Mouse (Mus musculus) kidney, adult 11 months (tissue): ENCODE results near the gene Limk2.

Experiments used
- DNase-seq: peaks from one replicate; pipeline ENCODE4 v3.0.0; 2022

Gene Limk2

DNA sequence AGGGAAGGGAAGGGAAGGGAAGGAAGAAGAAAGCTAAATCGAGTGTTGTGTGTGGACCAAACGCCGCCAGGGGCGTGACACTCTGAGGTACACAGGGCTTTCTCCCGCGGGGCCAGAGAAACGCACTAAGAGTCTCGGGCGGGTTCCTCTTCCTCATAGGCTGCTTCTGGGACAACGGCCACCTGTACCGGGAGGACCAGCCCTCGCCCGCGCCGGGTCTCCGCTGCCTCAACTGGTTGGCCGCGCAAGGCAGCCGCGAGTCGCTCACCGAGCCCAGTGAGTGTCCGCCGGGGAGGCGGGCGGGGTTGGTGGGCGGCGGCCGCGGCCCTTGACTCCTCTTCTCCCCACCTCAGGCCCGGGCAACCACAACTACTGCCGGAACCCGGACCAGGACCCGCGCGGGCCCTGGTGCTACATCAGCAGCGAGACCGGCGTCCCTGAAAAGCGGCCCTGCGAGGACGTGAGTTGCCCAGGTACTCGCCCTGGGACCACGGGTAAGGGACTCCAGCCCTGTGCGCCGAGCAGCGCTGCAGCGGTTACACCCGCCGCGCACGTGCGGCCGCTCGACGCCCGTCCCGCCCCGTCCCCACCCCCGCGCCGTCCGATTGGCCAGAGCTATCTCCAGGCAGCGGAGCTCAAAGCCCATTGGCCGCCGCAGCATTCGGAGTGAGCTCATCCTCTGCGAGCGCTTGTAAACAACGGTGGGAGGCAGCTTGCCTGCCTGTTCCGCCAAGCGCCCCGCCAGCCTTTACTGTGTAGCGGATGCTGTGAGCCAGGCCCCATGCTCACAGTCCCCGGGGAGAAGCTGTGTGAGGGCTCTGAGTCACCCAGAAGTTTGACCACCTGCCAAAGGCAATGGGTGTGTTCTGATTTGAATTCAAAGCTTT lies 77.0 kb downstream of the Limk2 start:
- peak; percentile 91 for DNase-seq

DNA sequence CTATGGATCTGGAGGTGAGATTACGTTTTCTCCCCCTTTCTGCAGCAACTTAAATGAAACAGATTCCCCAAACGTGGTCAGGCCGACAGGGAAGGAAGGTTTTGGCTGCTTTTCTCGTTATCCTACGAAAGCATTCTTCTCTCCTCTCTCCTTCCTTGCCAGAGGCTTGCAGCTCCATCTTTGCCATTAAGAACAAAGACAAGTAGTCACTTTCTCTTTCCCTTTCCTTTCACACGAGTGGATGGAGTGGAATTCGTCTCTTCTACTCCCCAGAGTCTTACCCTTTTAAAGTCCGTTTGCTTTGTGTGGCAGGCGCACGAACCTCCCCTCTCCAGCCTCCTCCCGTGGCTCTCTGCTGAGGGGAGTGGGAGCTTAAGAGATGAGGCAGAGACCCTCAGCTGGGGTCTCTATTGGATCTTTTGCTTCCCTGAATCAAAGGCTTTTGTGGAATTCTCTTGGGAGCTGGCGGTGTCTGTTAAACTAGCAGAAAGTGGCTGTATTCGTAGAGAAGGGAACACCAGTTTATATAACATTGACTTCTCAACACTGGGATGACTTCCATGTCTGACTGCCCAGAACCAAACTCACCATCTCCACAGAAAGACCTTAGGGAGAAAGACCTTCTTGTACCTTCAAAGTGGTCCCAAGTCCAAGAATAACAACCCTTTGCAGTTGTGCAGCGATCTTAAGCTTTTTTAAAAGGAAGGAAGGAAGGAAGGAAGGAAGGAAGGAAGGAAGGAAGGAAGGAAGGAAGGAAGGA lies 77.8 kb downstream of the Limk2 start:
- DNase-seq: no peak

DNA sequence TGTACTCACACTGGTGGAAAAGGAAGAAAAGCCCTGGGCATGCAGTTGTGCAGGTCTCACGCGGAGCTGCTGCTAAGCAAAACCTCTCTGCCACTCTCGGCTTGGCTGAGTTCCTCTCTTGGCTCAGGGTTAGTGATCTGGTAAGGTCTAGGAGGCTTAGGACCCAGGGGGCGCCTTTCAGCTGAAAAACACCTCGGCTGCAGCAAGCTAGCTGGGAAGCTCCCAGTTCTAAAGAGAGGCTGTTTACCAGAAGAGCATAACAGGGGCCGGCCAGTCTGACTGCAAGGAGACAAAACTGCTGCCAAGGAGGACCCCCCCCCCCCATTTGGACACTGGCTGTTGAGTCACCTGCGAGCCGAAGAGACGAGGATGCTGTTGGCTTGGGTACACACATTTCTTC lies 78.4 kb downstream of the Limk2 start:
- peak; percentile 83 for DNase-seq

DNA sequence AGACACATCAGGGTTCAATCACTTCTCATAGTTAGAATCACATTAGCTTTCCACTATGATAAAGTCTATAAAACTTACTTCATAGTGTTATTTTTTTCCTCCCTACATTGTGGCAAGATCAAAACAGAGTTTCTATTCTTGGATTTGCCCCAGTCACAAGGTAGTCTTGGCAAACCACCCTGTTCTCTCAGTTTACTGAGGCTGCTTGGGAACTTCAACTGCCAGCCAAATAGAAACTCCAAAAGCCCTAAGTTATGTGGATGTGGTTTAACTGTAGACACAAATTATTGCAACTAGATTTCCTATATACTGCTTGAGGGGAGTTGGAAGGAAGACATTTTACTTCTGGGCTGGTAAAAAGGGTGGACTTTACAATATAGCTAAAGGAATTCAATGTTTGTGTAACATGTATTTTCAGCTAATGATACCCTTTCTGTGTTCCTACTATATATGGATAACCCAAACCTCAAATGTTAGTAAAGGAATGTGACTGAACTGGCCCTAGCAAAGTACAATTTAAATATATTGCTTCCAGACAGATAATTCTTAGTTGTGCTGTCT lies 79.0 kb downstream of the Limk2 start, which contains the start of gene Pik3ip1:
TSS of gene Pik3ip1 (plus strand) at position 511 of the 561 bp plus-strand sequence.
- no peak for DNase-seq

DNA sequence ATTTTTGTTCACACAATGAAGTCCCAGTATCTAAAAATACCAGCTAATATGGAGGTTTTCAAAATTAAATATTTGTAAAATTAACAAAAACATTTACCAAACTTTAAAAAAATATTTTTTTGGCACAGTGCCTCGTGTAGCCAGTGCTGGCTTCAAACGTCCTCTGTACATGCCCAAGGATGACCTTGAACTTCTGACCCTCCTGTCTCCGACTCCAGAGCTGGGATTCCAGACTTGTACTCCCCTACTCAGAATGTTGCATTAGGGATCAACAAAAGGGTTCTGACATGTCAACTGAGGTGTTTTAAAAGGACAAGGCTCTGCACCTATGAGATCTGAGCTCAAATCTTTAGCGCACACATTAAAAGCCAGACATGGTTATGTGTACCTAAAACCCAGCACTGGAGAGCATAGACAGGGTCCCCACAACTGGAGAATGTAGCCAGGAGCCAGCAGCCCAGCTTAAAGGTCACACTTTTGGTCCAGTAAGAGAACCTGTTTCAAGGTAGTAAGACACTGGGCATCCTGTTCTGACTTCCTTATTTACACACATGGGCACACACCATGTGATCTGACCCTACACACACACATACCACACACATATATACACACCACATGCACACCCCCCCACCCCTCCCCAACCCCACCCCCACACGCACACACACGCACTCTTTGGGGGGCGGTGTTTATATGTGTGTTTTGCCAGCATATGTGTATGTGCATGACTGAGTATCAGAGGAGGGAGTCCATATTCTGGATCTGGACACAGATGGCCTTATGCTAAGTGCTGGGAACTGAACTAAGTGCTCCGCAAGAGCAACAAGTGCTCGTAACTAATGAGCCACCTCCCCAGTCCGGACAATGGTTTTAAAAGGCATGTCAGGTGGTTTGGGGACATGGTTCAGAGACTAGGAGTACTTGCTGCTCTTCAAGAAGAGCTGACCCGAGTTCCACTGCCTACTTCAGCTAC lies 79.9 kb downstream of the Limk2 start:
- no peak for DNase-seq

DNA sequence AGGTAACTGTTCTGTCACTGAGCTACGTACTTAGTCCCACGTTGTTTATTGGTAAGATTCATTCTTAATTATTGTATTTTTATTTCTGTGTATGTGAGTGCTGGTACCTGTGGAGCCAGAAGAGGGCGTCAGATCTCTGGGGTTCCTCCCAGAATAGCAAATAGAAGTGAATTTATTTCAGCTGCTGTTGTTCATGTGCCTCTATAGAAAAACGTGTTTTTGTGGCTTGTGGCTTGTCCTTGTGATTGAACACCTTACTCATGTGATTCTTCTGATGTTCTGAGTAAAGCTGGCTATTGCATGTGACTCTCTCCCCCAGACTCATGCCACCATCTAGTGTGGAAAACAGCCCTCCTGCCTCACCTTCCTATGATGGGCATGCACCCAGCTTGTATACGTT lies 80.7 kb downstream of the Limk2 start:
- no peak for DNase-seq

DNA sequence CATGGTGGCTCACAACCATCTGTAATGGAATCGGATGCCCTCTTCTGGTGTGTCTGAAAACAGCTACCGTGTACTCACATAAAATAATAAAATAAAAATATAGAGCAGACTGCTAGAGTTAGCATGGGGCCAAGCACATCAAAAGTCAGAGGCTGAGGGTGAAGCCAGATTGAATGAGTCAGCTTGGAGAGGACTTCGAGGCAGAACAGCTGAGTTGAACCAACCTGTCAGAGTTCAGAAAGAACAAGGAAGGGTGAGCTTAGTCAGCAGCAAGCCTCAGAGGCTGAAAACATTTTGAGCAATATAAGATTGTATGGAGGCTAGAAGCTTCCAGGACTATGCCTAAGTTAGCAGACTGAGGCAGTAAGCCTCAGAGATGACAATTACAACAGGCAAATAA lies 90.7 kb downstream of the Limk2 start:
- no peak for DNase-seq

DNA sequence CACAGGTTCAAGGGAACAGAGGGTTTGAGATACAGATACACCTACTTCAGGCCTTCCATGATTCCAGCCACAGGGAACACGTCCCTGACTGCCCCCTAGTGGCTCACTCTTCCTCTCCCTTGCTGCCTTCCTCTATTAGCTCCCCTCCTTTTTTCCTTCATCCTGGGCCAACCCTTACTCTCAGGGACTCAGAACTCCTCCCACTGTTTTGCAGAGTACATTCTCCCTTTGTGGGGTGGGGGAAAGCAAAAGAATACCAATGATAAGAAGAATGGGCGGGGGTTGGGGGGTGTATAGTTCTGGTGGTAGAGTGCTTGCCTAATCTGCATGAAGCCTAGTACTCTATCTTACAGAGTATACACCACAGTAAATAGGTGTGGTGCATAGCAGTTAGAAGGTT lies 94.8 kb downstream of the Limk2 start:
- DNase-seq: peak; percentile 70

DNA sequence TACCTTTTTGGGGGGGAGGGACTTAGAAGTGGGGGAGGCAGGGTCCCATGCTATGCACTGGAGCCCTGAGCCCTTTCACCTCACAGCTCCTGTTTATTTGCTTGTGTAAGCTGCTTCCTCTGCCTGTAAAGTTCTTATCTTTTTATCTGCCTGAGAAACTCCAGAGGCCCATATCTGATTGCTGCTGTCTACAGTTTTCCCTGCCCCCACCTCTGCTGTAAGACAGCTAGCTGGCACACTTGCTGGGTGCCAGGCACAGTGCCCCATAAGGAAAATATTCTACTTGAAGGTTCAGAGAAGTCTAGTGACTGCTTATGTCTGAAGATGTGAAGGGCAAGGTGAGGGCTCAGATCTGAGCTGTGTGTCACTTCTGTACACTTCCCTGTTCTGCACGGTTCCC lies 95.7 kb downstream of the Limk2 start:
- no peak for DNase-seq

DNA sequence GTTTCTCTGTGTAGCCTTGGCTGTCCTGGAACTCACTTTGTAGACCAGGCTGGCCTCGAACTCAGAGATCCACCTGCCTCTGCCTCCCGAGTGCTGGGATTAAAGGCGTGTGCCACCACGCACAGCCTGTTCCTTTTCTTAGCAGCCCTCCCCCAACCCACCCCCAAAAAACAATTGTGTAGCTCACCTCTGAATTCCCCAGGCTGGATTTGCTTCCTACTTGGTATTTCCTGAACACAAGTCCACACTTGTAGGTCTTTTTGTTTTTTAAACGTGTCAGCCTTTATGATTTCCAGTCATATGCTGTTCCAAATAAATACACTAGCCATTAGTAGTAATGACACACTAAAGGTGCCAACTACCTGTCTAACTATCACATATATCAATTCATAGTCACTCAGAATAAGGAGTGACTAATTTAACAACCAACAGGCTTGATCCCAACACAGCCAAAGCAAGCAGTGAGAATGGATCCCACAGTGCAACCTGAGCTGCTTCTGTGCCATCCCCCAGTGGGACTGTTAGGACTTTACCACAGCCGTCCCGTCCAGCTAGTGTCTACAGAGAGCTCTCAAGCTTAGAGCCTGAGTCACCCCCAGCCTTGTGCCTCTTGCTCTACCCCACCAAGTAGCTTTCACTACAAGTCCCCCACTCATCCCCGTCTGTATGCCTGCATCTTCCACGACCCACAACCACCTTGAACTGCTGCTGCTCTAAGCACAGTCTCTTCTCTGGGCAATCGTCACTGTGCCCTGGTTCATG lies 97.2 kb downstream of the Limk2 start:
- no peak for DNase-seq

DNA sequence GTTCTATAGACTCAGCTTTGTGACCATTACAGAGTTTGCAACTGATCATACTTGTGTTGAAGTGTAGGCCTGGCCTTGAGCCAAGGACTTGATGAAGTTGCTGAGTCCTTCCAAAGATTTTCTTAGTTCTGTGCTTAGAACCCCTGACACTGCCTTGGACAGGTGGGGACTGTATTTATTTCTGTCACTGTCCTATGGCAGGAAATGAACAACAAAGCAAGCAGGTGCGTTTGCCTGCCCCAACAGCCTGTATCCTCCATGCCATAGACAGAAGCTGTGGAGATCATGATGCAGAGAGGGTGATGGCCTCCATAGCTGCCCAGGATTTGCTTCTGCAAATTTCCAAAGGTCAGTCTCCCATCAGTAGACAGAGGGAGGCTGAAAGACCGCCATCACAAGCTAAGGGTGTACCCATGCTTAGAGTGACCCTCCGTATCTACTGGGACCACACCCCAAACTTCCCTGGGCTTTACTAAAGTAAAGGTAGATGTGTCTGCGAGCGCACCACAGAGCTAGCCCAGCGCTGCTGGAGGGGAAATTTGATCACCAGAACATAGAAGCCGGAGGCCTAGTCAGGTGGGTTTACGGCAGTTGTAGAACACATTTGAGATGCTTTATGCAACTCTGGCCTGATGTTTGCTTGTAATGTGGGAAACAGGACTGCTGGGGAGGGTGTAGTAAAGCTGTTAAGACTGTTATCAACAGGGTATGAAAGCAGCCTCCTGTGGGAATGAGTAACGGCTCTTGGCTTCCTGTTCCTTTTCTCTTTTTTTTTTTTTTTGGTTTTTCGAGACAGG lies 98.0 kb downstream of the Limk2 start:
- no peak for DNase-seq

DNA sequence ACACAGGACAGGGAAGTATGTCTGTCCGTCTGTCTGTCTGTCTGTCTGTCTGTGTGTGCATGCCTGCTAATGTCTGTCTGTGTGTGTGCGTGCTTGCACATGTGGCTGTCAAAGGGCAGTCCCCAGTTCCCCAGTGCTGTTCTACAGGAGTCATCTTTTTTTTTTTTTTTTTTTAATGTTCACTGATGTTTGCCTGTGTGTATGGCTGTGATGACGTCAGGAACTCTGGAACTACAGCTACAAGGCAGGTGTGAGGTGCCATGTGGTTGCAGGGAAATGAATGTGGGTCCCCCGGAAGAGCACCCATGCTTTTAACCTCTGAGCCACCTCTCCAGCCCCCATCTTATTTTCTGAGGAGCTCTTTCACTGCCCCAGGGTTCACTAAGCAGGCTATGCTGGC lies 99.1 kb downstream of the Limk2 start:
- no peak for DNase-seq

DNA sequence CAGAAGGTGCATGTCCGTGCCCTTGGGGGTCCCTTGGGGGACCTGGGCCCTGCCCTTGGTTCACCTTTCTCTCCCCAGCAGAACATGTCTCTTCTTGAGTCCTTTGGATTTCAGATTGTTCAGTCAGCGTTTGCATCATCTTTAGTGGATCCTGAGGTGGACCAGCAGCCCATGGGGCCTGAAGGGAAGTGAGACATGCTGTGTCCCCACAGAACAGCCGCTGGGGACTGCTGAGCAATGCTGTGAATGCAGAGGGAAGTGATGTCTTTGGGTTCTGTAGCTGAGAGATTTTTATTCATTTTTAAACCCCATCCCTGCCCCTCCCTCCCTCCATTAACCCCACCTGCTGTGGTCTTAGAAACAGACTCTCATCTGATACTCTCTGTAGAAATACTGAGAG lies 101.1 kb downstream of the Limk2 start:
- DNase-seq: no peak

DNA sequence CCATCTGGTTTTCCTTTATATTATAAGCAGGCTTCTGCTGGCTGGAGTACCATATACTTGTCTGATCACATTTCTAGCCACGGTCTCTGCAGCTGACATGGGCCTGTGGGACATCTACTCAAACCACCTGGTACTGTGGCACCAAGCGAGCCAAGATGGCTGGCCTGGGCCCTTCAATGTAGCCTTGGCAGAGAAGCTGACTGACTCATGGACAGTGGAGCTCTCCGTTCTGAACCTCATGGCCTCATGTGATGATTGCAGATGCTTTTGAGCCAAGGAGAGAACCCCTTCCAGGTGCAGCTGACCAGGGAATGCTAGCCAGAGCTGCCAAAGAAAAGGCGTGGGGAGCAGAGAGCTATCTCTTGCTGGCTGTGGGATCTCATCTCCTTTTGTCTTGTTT lies 103.2 kb downstream of the Limk2 start:
- DNase-seq: no peak

DNA sequence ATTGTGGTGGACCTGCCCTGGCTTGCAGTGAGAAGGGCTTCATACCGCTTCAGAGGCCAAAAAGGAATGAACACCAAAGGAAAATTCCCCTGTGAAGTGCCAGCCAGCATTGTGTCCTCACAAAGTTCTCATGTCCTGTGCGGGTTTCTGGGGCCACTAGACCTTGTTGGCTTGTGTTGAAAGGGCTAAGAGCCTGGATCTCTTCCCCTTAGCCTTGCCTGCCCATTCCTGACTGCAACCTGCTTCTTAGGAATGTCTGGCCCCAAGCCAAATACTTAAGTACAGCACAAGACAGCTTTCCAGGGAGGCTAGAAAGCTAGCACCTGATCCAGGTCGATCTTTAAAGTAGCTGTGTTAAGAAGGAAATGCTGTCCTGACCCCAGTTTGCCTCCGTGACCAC lies 106.2 kb downstream of the Limk2 start:
- DNase-seq: peak; percentile 57

DNA sequence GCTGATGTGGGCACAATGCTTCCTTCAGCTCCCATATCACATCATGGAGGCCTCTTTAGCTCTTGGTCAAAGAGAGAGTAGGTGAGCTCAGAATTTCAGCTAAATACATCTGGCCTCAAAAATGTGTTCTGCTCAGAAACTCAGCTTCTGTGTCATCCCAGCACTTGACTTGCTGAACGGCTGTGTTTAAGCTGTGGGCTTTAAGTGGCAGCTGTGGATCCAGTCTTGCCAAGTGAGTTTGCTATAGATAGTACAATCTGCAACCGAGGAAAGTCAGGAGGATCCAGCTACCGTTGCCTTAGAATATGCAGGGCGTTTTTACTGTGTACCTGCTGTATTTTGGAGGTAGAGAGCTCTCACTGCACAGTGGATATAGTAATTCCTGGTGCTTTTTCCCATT lies 106.6 kb downstream of the Limk2 start:
- DNase-seq: no peak

DNA sequence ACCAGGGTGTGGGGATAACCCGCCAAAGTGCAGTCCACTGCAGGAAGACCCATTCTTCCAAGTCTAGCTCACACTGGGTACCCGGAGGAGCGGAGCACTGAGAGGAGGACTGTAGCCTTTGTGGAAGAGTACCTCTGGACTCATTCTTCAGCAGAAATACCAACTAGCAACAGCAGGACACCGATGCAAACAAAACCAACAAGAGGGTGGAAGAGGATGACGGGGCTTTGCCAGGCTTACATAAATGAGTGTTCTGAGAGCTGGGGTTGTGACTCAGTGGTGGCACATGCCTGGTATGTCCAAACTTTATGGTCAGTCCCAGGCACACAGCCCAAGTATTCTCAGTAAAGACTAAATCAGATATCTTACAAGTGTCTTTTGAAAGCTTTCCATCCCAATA lies 107.9 kb downstream of the Limk2 start:
- no peak for DNase-seq

DNA sequence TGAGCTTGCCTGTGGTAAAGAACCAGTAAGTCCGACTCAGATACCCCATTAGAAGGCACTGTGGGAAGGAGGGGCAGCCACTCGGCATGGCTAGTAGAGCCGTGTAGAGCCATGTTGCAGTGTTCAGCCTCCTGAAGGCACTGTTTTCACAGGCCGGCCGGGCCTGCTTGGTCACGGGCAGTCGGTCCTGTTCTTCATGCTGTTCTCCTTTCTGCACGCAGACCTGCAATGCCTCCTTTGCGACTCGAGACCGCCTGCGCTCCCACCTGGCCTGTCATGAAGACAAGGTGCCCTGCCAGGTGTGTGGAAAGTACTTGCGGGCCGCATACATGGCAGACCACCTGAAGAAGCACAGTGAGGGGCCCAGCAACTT lies 110.2 kb downstream of the Limk2 start:
- DNase-seq: no peak

DNA sequence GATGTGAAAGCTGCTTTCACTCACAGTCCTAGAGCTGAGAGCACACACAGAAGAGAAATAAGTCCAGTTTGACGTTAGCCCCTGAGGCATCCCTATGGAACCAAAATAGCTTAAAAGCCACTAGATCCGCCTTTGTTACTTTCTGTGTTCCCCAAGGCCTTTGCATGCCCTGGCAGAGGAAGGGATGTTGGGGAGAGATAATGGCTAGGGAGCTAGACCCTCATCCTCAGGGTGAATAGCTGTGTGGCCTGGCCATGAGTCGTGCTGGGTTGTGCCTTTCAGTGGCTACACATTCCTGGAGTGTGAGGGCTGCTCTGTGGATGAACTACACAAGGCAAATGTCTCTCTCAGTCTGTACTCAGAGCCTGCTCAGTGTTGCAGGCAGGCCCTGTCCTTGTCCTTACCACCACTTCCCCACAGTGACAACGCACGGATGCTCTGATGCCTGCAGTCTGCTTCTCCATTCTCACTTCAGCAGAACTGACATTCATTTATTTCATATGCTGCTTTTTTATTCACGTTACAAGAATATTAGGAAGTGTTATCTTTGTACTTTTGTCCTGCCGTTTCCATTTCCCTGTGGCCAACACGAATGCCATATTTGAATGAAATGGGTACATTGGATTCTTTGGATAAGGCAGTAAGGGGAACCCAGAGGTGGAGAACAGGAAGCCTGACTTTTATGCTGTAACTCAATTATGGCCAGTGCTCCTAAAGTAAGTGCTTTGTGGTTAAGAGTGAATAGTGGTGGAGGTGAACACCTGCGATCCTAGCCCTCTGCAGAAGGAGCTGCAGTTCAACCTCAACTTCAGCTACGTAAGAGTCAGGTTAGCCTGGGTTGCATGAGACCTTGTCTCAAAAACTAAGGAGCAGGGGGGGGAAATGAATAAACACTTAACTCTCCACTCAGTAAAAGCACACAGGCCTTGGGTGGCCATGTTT lies 110.8 kb downstream of the Limk2 start:
- DNase-seq: no peak

DNA sequence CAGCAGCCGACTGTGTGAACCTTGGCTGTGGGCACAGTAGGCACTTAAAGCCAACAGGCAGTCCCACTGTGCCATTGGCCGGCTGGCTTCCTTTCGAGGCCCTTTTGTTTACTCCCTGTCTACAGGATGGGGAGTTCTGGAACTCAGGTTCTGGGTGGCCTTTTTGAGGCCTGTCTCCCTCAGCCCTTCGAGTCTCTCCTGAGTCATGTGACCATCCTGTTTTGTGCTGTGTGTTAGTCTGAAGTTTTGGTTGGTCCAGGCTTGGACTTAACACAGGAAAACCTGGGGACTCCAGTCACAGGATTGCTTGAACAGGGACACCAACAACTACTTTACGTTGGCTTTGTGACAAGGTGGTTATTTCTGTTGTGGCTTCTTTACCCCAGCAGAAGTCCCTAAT lies 112.9 kb downstream of the Limk2 start:
- no peak for DNase-seq
